Mouse (Mus musculus) heart, postnatal 0 days (tissue): Measurements from ENCODE around the gene Tnk2.

Experiments
- CTCF ChIP-seq: IDR thresholded peaks from 2 replicates; pipeline ENCODE4 v1.5.1; 2016; ENCODE audit warnings: antibody characterized with exemption, control low read depth, low read depth
- EP300 ChIP-seq: IDR thresholded peaks from 2 replicates; pipeline ENCODE4 v1.6.1; 2016; ENCODE audit warnings: antibody characterized with exemption, low read depth

DNA sequence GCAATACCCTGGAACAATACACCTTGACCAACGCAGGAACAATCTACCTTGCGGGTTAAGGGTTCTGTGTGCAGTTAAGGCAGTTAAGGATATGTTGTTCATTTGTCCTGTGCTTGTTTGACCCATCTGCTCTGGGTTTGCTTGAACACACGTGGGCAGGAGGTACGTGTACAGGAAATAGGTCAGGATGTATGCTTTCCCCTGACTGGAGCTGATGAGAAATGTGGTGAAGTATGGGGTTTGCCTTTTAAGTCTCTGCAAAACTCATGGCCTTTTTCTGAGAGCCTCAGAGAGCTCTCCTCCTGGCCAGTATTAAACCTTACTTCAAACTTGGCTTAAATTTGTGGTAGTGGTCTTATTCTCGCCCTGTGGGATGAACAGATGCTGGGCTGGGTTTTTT lies 49.8 kb upstream of the Tnk2 start:
- no peak for TF ChIP-seq CTCF
- no peak for TF ChIP-seq EP300
